Mouse (Mus musculus) kidney, adult 2 months (tissue): ENCODE measurements around the gene Dab2. TPM values are rescaled to one million over a fixed set of nuclear protein-coding genes. Genes with fewer than 3 reads are reported as not detected.
A peak's percentile ranks its signal among the peaks of the same experiment; 100 is the strongest.

Experiments
- DNase-seq: peaks from one replicate; pipeline ENCODE4 v3.0.0; 2021
- H3K27ac ChIP-seq: fragments of 200-500 bp; 2 replicates; pipeline ENCODE4 v1.5.1; 2012; ENCODE audit warnings: low read depth, low read length, control low read depth, inconsistent platforms; ENCODE audit not compliant: insufficient read depth
- H3K27me3 ChIP-seq: fragments of 200-500 bp; replicated peaks from 2 replicates; pipeline ENCODE4 v1.6.1; 2012; ENCODE audit warnings: mild to moderate bottlenecking, moderate library complexity, low read length, inconsistent platforms; ENCODE audit not compliant: control insufficient read depth, insufficient read depth
- H3K36me3 ChIP-seq: fragments of 200-500 bp; 2 replicates; pipeline ENCODE4 v1.6.1; 2012; ENCODE audit warnings: mild to moderate bottlenecking, moderate library complexity, low read length, inconsistent platforms; ENCODE audit not compliant: control insufficient read depth, insufficient read depth
- H3K4me1 ChIP-seq: fragments of 200-500 bp; 2 replicates; pipeline ENCODE4 v1.6.1; 2011; ENCODE audit warnings: low read length; ENCODE audit not compliant: control insufficient read depth, insufficient read depth
- H3K4me3 ChIP-seq: fragments of 200-500 bp; 2 replicates; pipeline ENCODE4 v1.5.1; 2011; ENCODE audit warnings: mild to moderate bottlenecking, low read depth, low read length, control low read depth; ENCODE audit not compliant: insufficient read depth
- CTCF ChIP-seq: fragments of 200-500 bp; conservative IDR thresholded peaks from 2 replicates; pipeline ENCODE4 v1.5.1; 2011; ENCODE audit warnings: low read depth, mild to moderate bottlenecking, control low read depth, low read length, moderate library complexity, mixed read lengths; ENCODE audit not compliant: insufficient read depth, insufficient read length
- POLR2A ChIP-seq: fragments of 200-500 bp; IDR thresholded peaks from one replicate; pipeline ENCODE4 v1.6.1; 2011; ENCODE audit warnings: low read depth, low read length, control low read depth
- WGBS: fragments of 180-500 bp; shearing (Covaris S2); methylation state at CpG from one replicate; pipeline ENCODE4 v1.1.7; 2018; 5-methylcytosine and 5-hydroxymethylcytosine counted together
- polyA plus RNA-seq: library from polyadenylated mRNA; depleted of rRNA; stranded (reverse); fragments of >200 nt; gene quantifications from 2 replicates; pipeline ENCODE4 v1.2.3, GENCODE M21; 2012

Dab2 gene
- polyA plus RNA-seq, 1 experiment: 281 TPM

- Histone ChIP-seq H3K27me3 (no peaks in the 10 kb centered on the region), H3K4me3 (peak overlapping the region; percentile 54; the same call in 1 of the 2 replicates), H3K27ac (peak overlapping the region; percentile 45; the same call in 1 of the 2 replicates), H3K36me3 (no peaks in the 10 kb centered on the region), H3K4me1 (peaks cover 29% of the 10 kb centered on the region)
- TF ChIP-seq POLR2A: no peak
- no peak for DNase-seq
- 76% methylated on average over 7 of the region's 7 CpGs for WGBS
Observed at GRCm38 (mm10) chr15:6388631-6389030, 89.0 kb downstream of the Dab2 start.

DNA sequence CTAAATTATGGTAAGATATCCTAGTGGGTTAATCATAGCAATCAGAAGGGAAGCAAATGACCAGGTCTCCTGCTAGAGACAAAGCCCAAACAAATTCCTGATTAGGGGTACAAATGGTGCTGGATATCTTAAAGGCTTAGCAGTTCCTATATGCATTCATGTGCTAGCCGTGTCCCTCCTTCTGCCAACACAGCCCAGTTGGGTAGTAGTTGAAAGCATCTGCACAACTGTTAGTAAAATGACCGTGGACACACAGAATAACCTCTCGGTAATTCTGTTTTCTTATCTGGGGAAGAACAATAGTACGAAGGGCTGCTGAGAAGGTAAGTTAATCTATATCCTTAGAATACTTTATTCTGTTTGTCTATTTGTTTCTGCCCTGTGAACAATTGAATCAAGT is 90.5 kb downstream of the Dab2 start:
- 73% methylated on average over 4 of the region's 4 CpGs for WGBS
- TF ChIP-seq CTCF (no peak), POLR2A (no peak)

GRCm38 (mm10) chr15:6390657-6391056 is 91.1 kb downstream of the Dab2 start:
- H3K4me3 ChIP-seq: no peak overlapping the region
- peak overlapping the region; percentile 81 for H3K27ac ChIP-seq
- H3K4me1 ChIP-seq: peaks cover 20% of the 10 kb centered on the region; the same call in 1 of the 2 replicates
- no peaks in the 10 kb centered on the region for H3K27me3 ChIP-seq
- TF ChIP-seq POLR2A (no peak), CTCF (no peak)
- peak; percentile 90 for DNase-seq
- WGBS: 26% methylated on average over 2 of the region's 2 CpGs
- H3K36me3 ChIP-seq: no peaks in the 10 kb centered on the region; the same call in 1 of the 2 replicates

More for the DNA sequence above, 90.5 kb downstream of the Dab2 start:
- H3K4me3 ChIP-seq: no peak overlapping the region
- H3K36me3 ChIP-seq: no peaks in the 10 kb centered on the region; the same call in 1 of the 2 replicates
- peaks cover 23% of the 10 kb centered on the region; the same call in 1 of the 2 replicates for H3K4me1 ChIP-seq
- peak overlapping the region; percentile 57; the same call in 1 of the 2 replicates for H3K27ac ChIP-seq
- DNase-seq: no peak
- H3K27me3 ChIP-seq: no peaks in the 10 kb centered on the region

DNA sequence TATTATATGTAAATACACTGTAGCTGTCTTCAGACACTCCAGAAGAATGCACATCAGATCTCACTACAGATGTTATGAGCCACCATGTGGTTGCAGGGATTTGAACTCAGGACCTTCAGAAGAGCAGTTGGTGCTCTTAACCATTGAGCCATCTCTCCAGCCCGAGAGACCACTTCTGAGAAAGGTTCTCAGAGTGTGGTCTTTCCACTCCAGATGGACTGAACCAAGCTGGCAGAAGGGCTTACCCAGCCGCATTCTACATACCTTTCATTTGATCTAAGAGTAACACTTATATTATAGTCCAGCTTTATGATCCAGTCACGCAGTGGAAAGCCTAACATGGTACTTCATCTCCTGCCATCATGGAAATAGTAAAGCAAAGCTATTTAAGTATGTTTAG is 92.3 kb downstream of the Dab2 start:
- peaks cover 21% of the 10 kb centered on the region; the same call in 1 of the 2 replicates for H3K4me1 ChIP-seq
- H3K4me3 ChIP-seq: no peak overlapping the region
- WGBS: 90% methylated on average over 3 of the region's 3 CpGs
- no peak overlapping the region for H3K27ac ChIP-seq
- no peak for TF ChIP-seq POLR2A
- no peak for TF ChIP-seq CTCF
- H3K36me3 ChIP-seq: no peaks in the 10 kb centered on the region; the same call in 1 of the 2 replicates
- DNase-seq: no peak
- H3K27me3 ChIP-seq: no peaks in the 10 kb centered on the region

GRCm38 (mm10) chr15:6393624-6394023 is 94.0 kb downstream of the Dab2 start:
- H3K4me3 ChIP-seq: no peak overlapping the region
- peaks cover 2% of the 10 kb centered on the region; the same call in 1 of the 2 replicates for H3K36me3 ChIP-seq
- no peak for TF ChIP-seq POLR2A
- no peak for TF ChIP-seq CTCF
- no peaks in the 10 kb centered on the region for H3K27me3 ChIP-seq
- 86% methylated on average over 4 of the region's 4 CpGs for WGBS
- no peak for DNase-seq
- no peak overlapping the region for H3K27ac ChIP-seq
- peaks cover 18% of the 10 kb centered on the region; the same call in 1 of the 2 replicates for H3K4me1 ChIP-seq

- no peak for TF ChIP-seq CTCF
- no peak for TF ChIP-seq POLR2A
- Histone ChIP-seq H3K27me3 (no peaks in the 10 kb centered on the region), H3K27ac (no peak overlapping the region; the same call in 1 of the 2 replicates), H3K4me3 (no peak overlapping the region), H3K4me1 (peaks cover 9% of the 10 kb centered on the region; the same call in 1 of the 2 replicates), H3K36me3 (peaks cover 2% of the 10 kb centered on the region; the same call in 1 of the 2 replicates)
- WGBS: 86% methylated on average over 4 of the region's 4 CpGs
- no peak for DNase-seq
Observed at GRCm38 (mm10) chr15:6398211-6398610, 98.6 kb downstream of the Dab2 start.

GRCm38 (mm10) chr15:6398881-6399280 is 99.3 kb downstream of the Dab2 start:
- H3K27me3 ChIP-seq: no peaks in the 10 kb centered on the region
- no peak overlapping the region for H3K4me3 ChIP-seq
- DNase-seq: no peak
- peaks cover 9% of the 10 kb centered on the region; the same call in 1 of the 2 replicates for H3K4me1 ChIP-seq
- H3K36me3 ChIP-seq: peaks cover 2% of the 10 kb centered on the region; the same call in 1 of the 2 replicates
- 44% methylated on average over 6 of the region's 6 CpGs for WGBS
- no peak overlapping the region for H3K27ac ChIP-seq
- TF ChIP-seq CTCF (no peak), POLR2A (no peak)
